Mouse (Mus musculus): Measurements from ENCODE around the gene Lamp1. TPM values are rescaled to one million over a fixed set of nuclear protein-coding genes. Genes with fewer than 3 reads are reported as not detected.

The Lamp1 gene
- polyA plus RNA-seq, 1 experiment from 2014 or later = 242 TPM

- Histone ChIP-seq H3K4me2 (replicated peaks) (no peak overlapping the region), H3K9ac (replicated peaks) (no peak overlapping the region), H3K27ac (no peak overlapping the region), H3K27me3 (peaks cover 30% of the 10 kb centered on the region), H3K4me1 (replicated peaks) (peaks cover 15% of the 10 kb centered on the region), H3K4me3 (replicated peaks) (no peak overlapping the region), H3K9me3 (no peaks in the 10 kb centered on the region), H3K36me3 (no peaks in the 10 kb centered on the region)
- 73% methylated on average over 12 of the region's 12 CpGs for WGBS
- ATAC-seq = no peak
Measured at GRCm38 (mm10) chr8:13204371-13205140, 45.6 kb downstream of the Lamp1 start.

- H3K27me3 ChIP-seq = peaks cover 28% of the 10 kb centered on the region
- H3K9me3 ChIP-seq = no peaks in the 10 kb centered on the region
- WGBS = 83% methylated on average over 5 of the region's 5 CpGs
- H3K36me3 ChIP-seq = no peaks in the 10 kb centered on the region
- H3K27ac ChIP-seq = no peak overlapping the region
- H3K4me3 ChIP-seq (replicated peaks) = no peak overlapping the region
- H3K4me1 ChIP-seq (replicated peaks) = peaks cover 8% of the 10 kb centered on the region
- no peak overlapping the region for H3K4me2 ChIP-seq (replicated peaks)
- H3K9ac ChIP-seq (replicated peaks) = no peak overlapping the region
- ATAC-seq = no peak
Measured at GRCm38 (mm10) chr8:13205311-13205710, 46.4 kb downstream of the Lamp1 start.

DNA sequence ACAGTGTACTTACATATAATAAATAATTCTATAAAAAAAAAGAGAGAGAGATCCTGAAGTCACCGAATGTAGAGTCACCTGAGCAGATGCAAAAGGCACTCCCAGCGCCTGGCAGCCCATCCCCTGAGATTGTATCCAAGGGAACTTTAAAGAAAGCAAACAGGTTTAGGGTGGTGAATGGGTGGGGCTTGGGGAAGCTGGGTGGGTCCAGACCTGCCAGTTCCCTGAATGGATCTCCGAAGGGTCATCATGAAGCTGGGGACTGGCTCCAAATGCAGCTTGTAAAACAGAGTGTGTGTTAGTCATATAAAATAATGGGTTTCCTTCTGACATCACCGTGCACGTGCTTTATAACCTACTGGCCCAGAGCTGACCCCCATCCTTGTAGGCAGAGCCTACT is 47.3 kb downstream of the Lamp1 start:
- H3K27ac ChIP-seq = no peak overlapping the region
- no peak for ATAC-seq
- no peak overlapping the region for H3K4me2 ChIP-seq (replicated peaks)
- no peaks in the 10 kb centered on the region for H3K4me1 ChIP-seq (replicated peaks)
- no peaks in the 10 kb centered on the region for H3K36me3 ChIP-seq
- H3K9me3 ChIP-seq = no peaks in the 10 kb centered on the region
- H3K4me3 ChIP-seq (replicated peaks) = no peak overlapping the region
- H3K9ac ChIP-seq (replicated peaks) = no peak overlapping the region
- 53% methylated on average over 5 of the region's 5 CpGs for WGBS
- peaks cover 21% of the 10 kb centered on the region for H3K27me3 ChIP-seq

DNA sequence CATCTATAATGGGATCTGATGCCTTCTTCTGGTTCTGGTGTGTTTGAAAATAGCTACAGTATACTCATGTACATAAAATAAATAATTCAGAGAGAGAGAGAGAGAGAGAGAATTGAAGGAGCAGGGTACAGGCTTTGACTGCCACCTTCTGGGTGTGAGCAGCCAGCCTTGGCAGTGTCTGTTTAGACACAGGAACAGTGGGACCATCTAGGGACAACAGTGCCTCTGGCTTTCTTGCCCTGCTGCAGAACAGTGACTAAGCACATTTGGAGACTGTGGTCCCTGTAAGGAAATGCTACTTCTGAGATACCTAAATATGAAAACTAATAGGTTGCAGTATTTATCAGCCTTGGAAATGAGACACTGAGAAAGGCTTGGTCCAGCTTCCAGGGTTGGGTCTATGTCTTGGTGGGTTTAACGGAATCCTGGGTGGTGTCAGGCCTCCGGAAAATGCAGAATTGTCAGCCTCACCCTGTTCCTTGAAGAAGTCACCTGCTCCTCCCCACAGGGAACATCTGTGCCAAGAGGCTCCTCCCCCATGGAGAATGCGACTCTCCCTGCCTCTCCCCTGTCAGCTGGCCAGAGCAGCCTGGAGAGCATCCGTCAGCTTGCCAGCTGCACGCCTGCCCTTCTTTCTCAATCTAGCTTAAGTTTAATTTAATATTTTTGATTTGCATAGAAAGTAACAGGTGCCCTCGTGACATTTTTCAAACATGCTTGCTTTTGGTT is 49.8 kb downstream of the Lamp1 start:
- WGBS = 59% methylated on average over 6 of the region's 6 CpGs
- Histone ChIP-seq H3K4me2 (replicated peaks) (no peak overlapping the region), H3K27me3 (no peaks in the 10 kb centered on the region), H3K4me1 (replicated peaks) (peaks cover 8% of the 10 kb centered on the region), H3K4me3 (replicated peaks) (no peak overlapping the region), H3K9ac (replicated peaks) (no peak overlapping the region), H3K27ac (no peak overlapping the region), H3K36me3 (no peaks in the 10 kb centered on the region), H3K9me3 (no peaks in the 10 kb centered on the region)
- no peak for ATAC-seq

- H3K9ac ChIP-seq (replicated peaks) = no peak overlapping the region
- no peak overlapping the region for H3K27ac ChIP-seq
- no peak overlapping the region for H3K4me3 ChIP-seq (replicated peaks)
- H3K36me3 ChIP-seq = no peaks in the 10 kb centered on the region
- H3K9me3 ChIP-seq = no peaks in the 10 kb centered on the region
- ATAC-seq = no peak
- peaks cover 9% of the 10 kb centered on the region for H3K4me1 ChIP-seq (replicated peaks)
- 62% methylated on average over 1 of the region's 1 CpGs for WGBS
- H3K4me2 ChIP-seq (replicated peaks) = no peak overlapping the region
- H3K27me3 ChIP-seq = no peaks in the 10 kb centered on the region
Measured at GRCm38 (mm10) chr8:13209770-13210169, 50.8 kb downstream of the Lamp1 start.

DNA sequence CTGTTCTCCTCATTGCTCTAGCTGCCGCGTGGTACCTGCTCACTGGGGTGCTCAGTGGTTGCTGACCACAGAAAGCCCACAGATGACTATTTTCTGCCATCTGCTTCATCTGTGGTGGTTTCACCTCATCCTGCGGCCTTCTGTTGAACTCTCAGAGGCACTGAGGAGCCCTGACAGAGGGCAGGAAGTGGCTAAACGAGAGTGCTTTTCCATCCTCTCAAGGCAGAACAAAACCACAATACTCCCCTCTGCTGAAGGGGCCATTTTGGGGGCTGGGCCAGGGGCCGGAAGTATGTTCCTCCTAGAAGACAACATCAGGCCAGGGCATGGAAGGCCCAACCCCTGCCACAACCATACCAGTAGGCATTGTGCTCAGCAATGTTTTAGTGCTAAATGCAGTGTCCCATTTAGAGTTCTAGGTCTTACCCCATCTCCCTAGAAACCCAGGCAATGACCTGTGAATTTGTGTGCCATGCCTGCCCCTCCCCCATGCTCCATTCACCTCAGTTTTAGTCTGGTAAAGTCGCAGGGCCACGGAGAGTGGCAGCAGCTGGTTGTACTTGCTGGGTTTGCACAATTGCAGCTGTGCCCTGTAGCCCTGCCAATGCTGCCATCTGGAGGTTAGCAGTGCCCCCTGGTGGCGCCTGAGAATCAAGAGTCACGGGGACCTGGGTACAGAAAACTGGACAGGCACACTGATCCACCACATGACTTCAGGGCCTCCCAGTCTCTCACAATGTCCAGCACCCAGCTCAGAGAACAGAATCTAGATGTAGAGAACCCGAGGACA is 54.7 kb downstream of the Lamp1 start:
- no peaks in the 10 kb centered on the region for H3K36me3 ChIP-seq
- no peak overlapping the region for H3K27ac ChIP-seq
- H3K9ac ChIP-seq (replicated peaks) = no peak overlapping the region
- ATAC-seq = peak; percentile 84
- H3K4me2 ChIP-seq (replicated peaks) = peak overlapping the region; percentile 41; the same call in 1 of the 2 replicates
- H3K4me1 ChIP-seq (replicated peaks) = peaks cover 9% of the 10 kb centered on the region
- no peaks in the 10 kb centered on the region for H3K27me3 ChIP-seq
- no peaks in the 10 kb centered on the region for H3K9me3 ChIP-seq
- H3K4me3 ChIP-seq (replicated peaks) = no peak overlapping the region
- 29% methylated on average over 10 of the region's 10 CpGs for WGBS

DNA sequence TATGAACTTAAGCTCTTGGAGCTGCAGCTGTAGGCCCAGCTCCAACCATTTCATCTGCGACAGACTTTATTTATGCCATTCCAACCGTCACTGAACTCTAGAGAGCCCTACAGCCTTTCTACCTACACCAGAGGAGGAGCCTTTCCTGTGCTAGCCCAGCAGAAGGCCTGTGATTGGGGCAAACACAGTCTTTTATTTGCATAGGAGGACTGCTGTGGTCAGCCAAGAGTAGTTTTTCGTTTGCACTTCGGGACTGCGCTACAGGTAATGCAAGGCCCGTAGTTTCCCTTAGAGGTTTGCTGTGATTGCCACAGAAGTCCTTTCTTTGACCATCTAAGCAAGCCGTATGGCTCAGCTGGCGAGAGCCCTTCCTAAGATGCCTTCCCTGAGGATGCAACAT is 57.4 kb downstream of the Lamp1 start:
- Histone ChIP-seq H3K4me2 (replicated peaks) (no peak overlapping the region), H3K9me3 (no peaks in the 10 kb centered on the region), H3K4me3 (replicated peaks) (no peak overlapping the region), H3K4me1 (replicated peaks) (peaks cover 9% of the 10 kb centered on the region), H3K9ac (replicated peaks) (no peak overlapping the region), H3K27me3 (no peaks in the 10 kb centered on the region), H3K36me3 (no peaks in the 10 kb centered on the region), H3K27ac (no peak overlapping the region)
- ATAC-seq = no peak
- WGBS = 72% methylated on average over 8 of the region's 8 CpGs

GRCm38 (mm10) chr8:13217093-13217492 is 58.1 kb downstream of the Lamp1 start:
- H3K9ac ChIP-seq (replicated peaks) = no peak overlapping the region
- H3K9me3 ChIP-seq = no peaks in the 10 kb centered on the region
- H3K4me1 ChIP-seq (replicated peaks) = peaks cover 9% of the 10 kb centered on the region
- ATAC-seq = no peak
- H3K4me2 ChIP-seq (replicated peaks) = no peak overlapping the region
- H3K27me3 ChIP-seq = no peaks in the 10 kb centered on the region
- no peaks in the 10 kb centered on the region for H3K36me3 ChIP-seq
- no peak overlapping the region for H3K27ac ChIP-seq
- H3K4me3 ChIP-seq (replicated peaks) = no peak overlapping the region
- 68% methylated on average over 5 of the region's 5 CpGs for WGBS

DNA sequence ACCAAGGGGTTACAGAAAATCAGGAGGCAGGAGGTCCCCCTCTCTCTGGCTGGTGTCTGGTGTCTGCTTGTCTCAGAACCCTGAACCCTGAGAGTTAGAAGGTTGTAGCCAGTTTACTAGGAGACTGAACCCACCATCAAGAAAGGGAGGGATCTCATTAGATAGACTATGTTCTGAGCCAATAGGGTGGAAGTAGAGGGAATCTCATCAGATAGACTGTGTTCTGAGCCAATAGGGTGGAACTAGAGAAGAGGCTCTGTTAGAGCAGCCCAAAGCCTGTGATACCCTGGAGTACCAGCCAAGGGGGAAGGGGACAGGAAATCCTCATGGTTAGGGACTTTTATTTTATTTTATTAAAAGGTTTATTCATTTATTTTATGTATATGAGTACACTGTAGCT is 59.0 kb downstream of the Lamp1 start:
- H3K9ac ChIP-seq (replicated peaks) = no peak overlapping the region
- ATAC-seq = no peak
- H3K9me3 ChIP-seq = no peaks in the 10 kb centered on the region
- H3K4me3 ChIP-seq (replicated peaks) = no peak overlapping the region
- no peak overlapping the region for H3K27ac ChIP-seq
- peaks cover 8% of the 10 kb centered on the region for H3K4me1 ChIP-seq (replicated peaks)
- H3K27me3 ChIP-seq = no peaks in the 10 kb centered on the region
- no peak overlapping the region for H3K4me2 ChIP-seq (replicated peaks)
- H3K36me3 ChIP-seq = no peaks in the 10 kb centered on the region

DNA sequence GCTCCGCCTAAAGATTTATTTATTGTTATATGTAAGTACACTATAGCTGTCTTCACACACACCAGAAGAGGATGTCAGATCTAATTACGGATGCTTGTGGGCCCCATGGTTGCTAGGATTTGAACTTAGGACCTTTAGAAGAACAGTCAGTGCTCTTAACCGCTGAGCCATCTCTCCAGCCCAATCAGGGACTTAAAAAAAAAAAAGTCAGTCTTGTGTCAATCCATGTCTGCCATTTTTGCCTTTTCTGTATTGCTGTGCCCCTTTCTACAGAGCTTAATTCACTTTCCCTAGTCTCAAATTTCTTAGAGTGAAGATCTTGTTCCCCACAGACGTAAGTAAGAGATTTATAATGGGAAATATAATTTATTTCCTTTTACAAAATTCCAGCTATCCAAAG is 59.5 kb downstream of the Lamp1 start:
- Histone ChIP-seq H3K27me3 (no peaks in the 10 kb centered on the region), H3K36me3 (no peaks in the 10 kb centered on the region), H3K9me3 (no peaks in the 10 kb centered on the region), H3K4me1 (replicated peaks) (peaks cover 4% of the 10 kb centered on the region), H3K27ac (no peak overlapping the region), H3K4me2 (replicated peaks) (no peak overlapping the region), H3K4me3 (replicated peaks) (no peak overlapping the region), H3K9ac (replicated peaks) (no peak overlapping the region)
- 76% methylated on average over 4 of the region's 4 CpGs for WGBS
- no peak for ATAC-seq

DNA sequence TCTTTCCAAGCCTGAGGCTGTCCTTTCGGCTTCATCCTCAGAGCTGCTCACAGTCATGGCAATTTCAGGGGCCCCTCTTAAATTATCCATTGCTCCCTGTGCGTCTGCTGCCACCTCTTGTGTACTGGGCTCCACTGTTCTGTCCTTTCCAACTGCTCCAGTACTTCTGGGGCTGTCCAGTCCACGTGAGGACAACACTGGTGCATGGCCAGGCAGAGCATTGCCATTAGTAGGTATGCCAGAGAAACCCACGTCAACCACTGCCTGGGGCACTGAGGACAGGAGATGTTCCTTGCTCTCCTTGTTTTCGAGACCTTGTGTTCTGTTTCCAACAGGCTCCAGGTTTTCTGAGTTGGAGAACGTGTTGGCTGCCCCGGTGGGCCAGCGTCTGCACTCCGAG is 65.5 kb downstream of the Lamp1 start:
- Histone ChIP-seq H3K27ac (no peak overlapping the region), H3K4me2 (replicated peaks) (no peak overlapping the region), H3K4me1 (replicated peaks) (peaks cover 12% of the 10 kb centered on the region), H3K9ac (replicated peaks) (no peak overlapping the region), H3K4me3 (replicated peaks) (no peak overlapping the region), H3K9me3 (no peaks in the 10 kb centered on the region), H3K36me3 (no peaks in the 10 kb centered on the region), H3K27me3 (no peaks in the 10 kb centered on the region)
- WGBS = 90% methylated on average over 9 of the region's 9 CpGs
- ATAC-seq = no peak

All from midbrain, embryonic 13.5 days (tissue).